Mouse (Mus musculus): Measurements from ENCODE around the gene Arl15. TPM values are rescaled to one million over a fixed set of nuclear protein-coding genes. Genes with fewer than 3 reads are reported as not detected.

Arl15 gene
- polyA plus RNA-seq, 1 experiment from 2014 or later = 14.6 TPM

- Histone ChIP-seq H3K36me3 (ENCODE audit: control insufficient read depth, insufficient read depth, low read length) (no peaks in the 10 kb centered on the region), H3K9ac (ENCODE audit: low read length) (no peak overlapping the region), H3K27ac (ENCODE audit: low read depth, low read length) (no peak overlapping the region), H3K4me1 (replicated peaks; ENCODE audit: control insufficient read depth, insufficient read depth, low read length) (no peaks in the 10 kb centered on the region), H3K4me3 (ENCODE audit: low read depth, low read length) (no peak overlapping the region), H3K4me2 (ENCODE audit: low read depth, low read length, severe bottlenecking) (no peak overlapping the region), H3K27me3 (ENCODE audit: control insufficient read depth, insufficient read depth, low read length) (no peaks in the 10 kb centered on the region), H3K9me3 (ENCODE audit: control insufficient read depth, low read length) (no peaks in the 10 kb centered on the region)
- 82% methylated on average over 10 of the region's 10 CpGs for WGBS
- DNase-seq (ENCODE audit: low spot score) (no peak), ATAC-seq (replicated peaks; ENCODE audit: low FRiP score) (no peak)
Observed at GRCm38 (mm10) chr13:113896684-113897083, 102.4 kb downstream of the Arl15 start.

GRCm38 (mm10) chr13:113897498-113897897, 103.2 kb downstream of the Arl15 start:
- Histone ChIP-seq H3K9me3 (ENCODE audit: control insufficient read depth, low read length) (no peaks in the 10 kb centered on the region), H3K4me3 (ENCODE audit: low read depth, low read length) (no peak overlapping the region), H3K27me3 (ENCODE audit: control insufficient read depth, insufficient read depth, low read length) (no peaks in the 10 kb centered on the region), H3K27ac (ENCODE audit: low read depth, low read length) (no peak overlapping the region), H3K36me3 (ENCODE audit: control insufficient read depth, insufficient read depth, low read length) (no peaks in the 10 kb centered on the region), H3K9ac (ENCODE audit: low read length) (no peak overlapping the region), H3K4me1 (replicated peaks; ENCODE audit: control insufficient read depth, insufficient read depth, low read length) (no peaks in the 10 kb centered on the region), H3K4me2 (ENCODE audit: low read depth, low read length, severe bottlenecking) (no peak overlapping the region)
- DNase-seq (ENCODE audit: low spot score) (no peak), ATAC-seq (replicated peaks; ENCODE audit: low FRiP score) (no peak)
- WGBS = 94% methylated on average over 3 of the region's 3 CpGs

DNA sequence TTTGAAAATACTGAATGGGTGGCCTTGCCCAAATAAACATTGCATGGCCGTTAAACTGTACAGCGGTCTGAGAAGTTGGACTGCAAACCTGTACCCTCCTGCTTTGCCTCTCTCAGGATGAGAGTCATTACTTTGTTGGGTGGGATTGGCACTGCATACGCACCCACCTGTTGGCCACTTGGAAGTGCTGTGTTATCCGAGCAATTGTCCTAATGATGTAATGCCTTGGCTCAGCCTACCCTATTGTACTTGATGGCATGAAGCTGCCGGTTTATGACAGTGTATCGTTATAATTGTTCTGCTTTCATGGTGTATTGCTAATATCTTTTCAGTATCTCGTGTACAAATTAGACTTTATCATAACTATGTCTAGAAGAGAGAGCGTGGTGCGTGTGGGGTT, 103.6 kb downstream of the Arl15 start:
- no peak for ATAC-seq (replicated peaks; ENCODE audit: low FRiP score)
- 90% methylated on average over 9 of the region's 9 CpGs for WGBS
- no peak overlapping the region for H3K27ac ChIP-seq (ENCODE audit: low read depth, low read length)
- H3K27me3 ChIP-seq (ENCODE audit: control insufficient read depth, insufficient read depth, low read length) = no peaks in the 10 kb centered on the region
- H3K4me2 ChIP-seq (ENCODE audit: low read depth, low read length, severe bottlenecking) = no peak overlapping the region
- H3K9ac ChIP-seq (ENCODE audit: low read length) = no peak overlapping the region
- no peaks in the 10 kb centered on the region for H3K36me3 ChIP-seq (ENCODE audit: control insufficient read depth, insufficient read depth, low read length)
- no peaks in the 10 kb centered on the region for H3K4me1 ChIP-seq (replicated peaks; ENCODE audit: control insufficient read depth, insufficient read depth, low read length)
- H3K9me3 ChIP-seq (ENCODE audit: control insufficient read depth, low read length) = no peaks in the 10 kb centered on the region
- no peak overlapping the region for H3K4me3 ChIP-seq (ENCODE audit: low read depth, low read length)
- no peak for DNase-seq (ENCODE audit: low spot score)

DNA sequence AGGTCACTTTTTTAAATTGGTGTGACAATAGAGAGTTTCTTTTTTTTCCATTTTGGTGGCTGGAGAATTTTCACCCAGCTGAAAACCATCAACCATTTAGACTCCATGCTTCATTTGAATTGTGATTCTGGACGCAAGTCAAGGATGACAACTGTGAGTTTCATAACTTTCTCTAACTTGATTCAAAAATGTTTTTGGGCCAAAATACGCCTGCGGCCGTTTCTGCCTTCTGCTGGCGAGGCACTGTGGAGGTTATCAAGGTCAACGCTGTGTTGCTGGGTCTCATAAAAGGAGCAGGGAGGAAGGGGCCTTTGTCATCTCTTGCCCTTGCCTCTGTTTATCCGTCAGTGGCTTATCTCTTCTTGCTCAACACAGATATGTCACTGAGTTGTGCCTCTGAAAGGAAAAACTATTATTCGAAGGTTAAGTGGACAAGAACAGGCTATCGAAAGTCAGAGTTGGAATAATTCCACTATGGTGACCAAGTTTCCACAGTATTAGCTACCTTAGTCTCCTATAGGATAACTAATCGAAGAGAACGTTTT, 106.8 kb downstream of the Arl15 start:
- ATAC-seq (replicated peaks; ENCODE audit: low FRiP score) = no peak
- Histone ChIP-seq H3K27me3 (ENCODE audit: control insufficient read depth, insufficient read depth, low read length) (no peaks in the 10 kb centered on the region), H3K4me2 (ENCODE audit: low read depth, low read length, severe bottlenecking) (no peak overlapping the region), H3K4me3 (ENCODE audit: low read depth, low read length) (no peak overlapping the region), H3K36me3 (ENCODE audit: control insufficient read depth, insufficient read depth, low read length) (no peaks in the 10 kb centered on the region), H3K27ac (ENCODE audit: low read depth, low read length) (no peak overlapping the region), H3K9me3 (ENCODE audit: control insufficient read depth, low read length) (no peaks in the 10 kb centered on the region), H3K4me1 (replicated peaks; ENCODE audit: control insufficient read depth, insufficient read depth, low read length) (no peaks in the 10 kb centered on the region), H3K9ac (ENCODE audit: low read length) (no peak overlapping the region)
- no peak for DNase-seq (ENCODE audit: low spot score)
- WGBS = 93% methylated on average over 11 of the region's 11 CpGs

DNA sequence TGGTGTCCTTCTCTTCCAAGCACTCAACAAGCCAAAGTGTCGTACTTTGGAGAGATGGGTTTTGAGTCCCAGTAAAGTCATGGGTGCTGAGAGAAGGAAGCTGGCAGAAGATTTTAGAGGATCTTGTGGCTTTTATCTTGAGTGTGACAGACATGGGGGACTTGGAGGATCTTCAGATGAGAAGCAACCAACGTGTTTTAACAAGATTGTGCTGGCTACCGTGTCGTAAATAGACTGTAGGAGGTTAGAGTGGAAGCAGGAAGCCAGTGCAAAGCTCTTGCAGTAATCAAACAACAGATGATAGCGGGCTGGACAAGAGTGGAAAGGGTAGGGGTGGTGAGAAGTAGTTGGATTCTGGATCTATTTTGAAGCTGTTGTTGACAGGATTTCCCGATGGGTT, 109.0 kb downstream of the Arl15 start:
- ATAC-seq (replicated peaks; ENCODE audit: low FRiP score) (no peak), DNase-seq (ENCODE audit: low spot score) (no peak)
- Histone ChIP-seq H3K36me3 (ENCODE audit: control insufficient read depth, insufficient read depth, low read length) (no peaks in the 10 kb centered on the region), H3K27me3 (ENCODE audit: control insufficient read depth, insufficient read depth, low read length) (no peaks in the 10 kb centered on the region), H3K9ac (ENCODE audit: low read length) (no peak overlapping the region), H3K27ac (ENCODE audit: low read depth, low read length) (no peak overlapping the region), H3K4me1 (replicated peaks; ENCODE audit: control insufficient read depth, insufficient read depth, low read length) (no peaks in the 10 kb centered on the region), H3K4me2 (ENCODE audit: low read depth, low read length, severe bottlenecking) (no peak overlapping the region), H3K4me3 (ENCODE audit: low read depth, low read length) (no peak overlapping the region), H3K9me3 (ENCODE audit: control insufficient read depth, low read length) (no peaks in the 10 kb centered on the region)
- WGBS = 92% methylated on average over 6 of the region's 6 CpGs

DNA sequence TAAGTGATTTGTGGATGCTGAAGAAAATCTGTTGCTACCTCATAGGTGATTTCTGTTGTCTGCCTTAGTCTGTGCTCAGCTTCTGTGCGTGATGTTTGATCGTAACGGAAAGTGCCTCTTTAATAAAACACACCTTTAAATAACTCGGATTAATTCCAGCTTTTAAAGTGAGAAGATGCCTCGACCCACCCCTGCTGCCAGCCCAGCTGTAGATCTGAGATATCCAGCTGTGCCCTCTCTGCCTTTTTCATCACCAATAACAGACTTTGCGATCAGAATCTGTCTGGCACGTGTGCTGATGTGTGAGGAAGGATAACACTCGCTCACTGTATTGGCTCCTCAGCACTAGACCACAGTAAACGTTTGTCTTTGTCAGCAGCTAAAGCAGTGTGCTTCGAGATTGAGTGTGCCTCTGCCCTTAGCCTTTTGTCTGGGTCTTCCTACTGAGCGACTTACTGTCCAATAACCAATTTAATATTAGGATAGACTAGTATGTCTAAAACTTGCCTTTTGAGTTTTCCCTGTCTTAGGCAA, 117.7 kb downstream of the Arl15 start:
- Histone ChIP-seq H3K36me3 (ENCODE audit: control insufficient read depth, insufficient read depth, low read length) (no peaks in the 10 kb centered on the region), H3K4me1 (replicated peaks; ENCODE audit: control insufficient read depth, insufficient read depth, low read length) (peaks cover 2% of the 10 kb centered on the region; the same call in 1 of the 2 replicates), H3K27me3 (ENCODE audit: control insufficient read depth, insufficient read depth, low read length) (no peaks in the 10 kb centered on the region), H3K27ac (ENCODE audit: low read depth, low read length) (no peak overlapping the region), H3K4me2 (ENCODE audit: low read depth, low read length, severe bottlenecking) (no peak overlapping the region), H3K9me3 (ENCODE audit: control insufficient read depth, low read length) (no peaks in the 10 kb centered on the region), H3K4me3 (ENCODE audit: low read depth, low read length) (no peak overlapping the region), H3K9ac (ENCODE audit: low read length) (no peak overlapping the region)
- DNase-seq (ENCODE audit: low spot score) (no peak), ATAC-seq (replicated peaks; ENCODE audit: low FRiP score) (peak; percentile 31; the same call in 1 of the 2 replicates)
- WGBS = 54% methylated on average over 11 of the region's 11 CpGs

DNA sequence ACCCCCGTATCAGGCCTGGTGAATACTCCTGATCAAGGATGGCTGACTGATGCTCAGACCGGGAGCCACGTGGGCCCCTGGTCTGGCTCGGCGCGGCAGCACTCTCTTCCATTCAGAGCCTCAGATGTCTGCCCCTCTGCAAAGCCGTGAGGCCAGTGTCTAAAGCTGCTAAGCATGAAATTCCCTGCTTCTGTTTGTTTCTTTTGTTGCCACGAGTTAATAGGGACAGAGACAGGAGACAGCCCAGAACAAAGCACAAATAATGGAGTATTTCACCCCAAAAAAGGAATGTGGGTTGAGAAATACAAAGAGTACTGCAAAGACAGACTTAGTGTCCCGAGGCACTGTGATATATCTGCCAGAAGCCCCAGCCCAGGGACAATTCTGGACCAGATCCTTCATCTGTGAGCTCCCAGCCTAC, 120.3 kb downstream of the Arl15 start:
- Histone ChIP-seq H3K9me3 (ENCODE audit: control insufficient read depth, low read length) (no peaks in the 10 kb centered on the region), H3K4me3 (ENCODE audit: low read depth, low read length) (no peak overlapping the region), H3K4me2 (ENCODE audit: low read depth, low read length, severe bottlenecking) (no peak overlapping the region), H3K4me1 (replicated peaks; ENCODE audit: control insufficient read depth, insufficient read depth, low read length) (peaks cover 12% of the 10 kb centered on the region), H3K9ac (ENCODE audit: low read length) (peak overlapping the region; percentile 3; the same call in 1 of the 2 replicates), H3K36me3 (ENCODE audit: control insufficient read depth, insufficient read depth, low read length) (no peaks in the 10 kb centered on the region), H3K27me3 (ENCODE audit: control insufficient read depth, insufficient read depth, low read length) (no peaks in the 10 kb centered on the region), H3K27ac (ENCODE audit: low read depth, low read length) (no peak overlapping the region)
- WGBS = 9% methylated on average over 9 of the region's 9 CpGs
- ATAC-seq (replicated peaks; ENCODE audit: low FRiP score) (peak; percentile 63), DNase-seq (ENCODE audit: low spot score) (peak; percentile 63)

GRCm38 (mm10) chr13:113915700-113916099, 121.4 kb downstream of the Arl15 start:
- ATAC-seq (replicated peaks; ENCODE audit: low FRiP score) (no peak), DNase-seq (ENCODE audit: low spot score) (no peak)
- H3K4me1 ChIP-seq (replicated peaks; ENCODE audit: control insufficient read depth, insufficient read depth, low read length) = peaks cover 12% of the 10 kb centered on the region
- no peak overlapping the region for H3K4me2 ChIP-seq (ENCODE audit: low read depth, low read length, severe bottlenecking)
- no peak overlapping the region for H3K27ac ChIP-seq (ENCODE audit: low read depth, low read length)
- no peak overlapping the region for H3K4me3 ChIP-seq (ENCODE audit: low read depth, low read length)
- no peak overlapping the region for H3K9ac ChIP-seq (ENCODE audit: low read length)
- WGBS = 88% methylated on average over 14 of the region's 14 CpGs
- no peaks in the 10 kb centered on the region for H3K36me3 ChIP-seq (ENCODE audit: control insufficient read depth, insufficient read depth, low read length)
- no peaks in the 10 kb centered on the region for H3K9me3 ChIP-seq (ENCODE audit: control insufficient read depth, low read length)
- H3K27me3 ChIP-seq (ENCODE audit: control insufficient read depth, insufficient read depth, low read length) = no peaks in the 10 kb centered on the region

GRCm38 (mm10) chr13:113916761-113917160, 122.5 kb downstream of the Arl15 start:
- H3K4me3 ChIP-seq (ENCODE audit: low read depth, low read length) = no peak overlapping the region
- no peak for ATAC-seq (replicated peaks; ENCODE audit: low FRiP score)
- H3K36me3 ChIP-seq (ENCODE audit: control insufficient read depth, insufficient read depth, low read length) = no peaks in the 10 kb centered on the region
- H3K9me3 ChIP-seq (ENCODE audit: control insufficient read depth, low read length) = no peaks in the 10 kb centered on the region
- WGBS = 89% methylated on average over 5 of the region's 5 CpGs
- H3K4me1 ChIP-seq (replicated peaks; ENCODE audit: control insufficient read depth, insufficient read depth, low read length) = peaks cover 12% of the 10 kb centered on the region
- H3K27ac ChIP-seq (ENCODE audit: low read depth, low read length) = no peak overlapping the region
- H3K4me2 ChIP-seq (ENCODE audit: low read depth, low read length, severe bottlenecking) = no peak overlapping the region
- no peak overlapping the region for H3K9ac ChIP-seq (ENCODE audit: low read length)
- no peaks in the 10 kb centered on the region for H3K27me3 ChIP-seq (ENCODE audit: control insufficient read depth, insufficient read depth, low read length)
- no peak for DNase-seq (ENCODE audit: low spot score)
